Mouse (Mus musculus): ENCODE measurements at regions not wholly inside any gene's neighbourhood (a gene's known extent, or its start where the extent isn't known, plus 50 kb on each side); places are given as distances from the start of the nearest gene placed in this dataset.

- DNase-seq (ENCODE audit: extremely low spot score in 1 of 2, low spot score in 2 of 2), result peak in 1 of 2 experiments; percentile 22
- intact Hi-C loops (cut with DNase I), result no loop called here
These were observed 1681.6 kb upstream of the Cdh8 start for GRCm38 (mm10) chr8:101097851-101098250.
